Mouse (Mus musculus): ENCODE results near the gene Ipo9.

DNA sequence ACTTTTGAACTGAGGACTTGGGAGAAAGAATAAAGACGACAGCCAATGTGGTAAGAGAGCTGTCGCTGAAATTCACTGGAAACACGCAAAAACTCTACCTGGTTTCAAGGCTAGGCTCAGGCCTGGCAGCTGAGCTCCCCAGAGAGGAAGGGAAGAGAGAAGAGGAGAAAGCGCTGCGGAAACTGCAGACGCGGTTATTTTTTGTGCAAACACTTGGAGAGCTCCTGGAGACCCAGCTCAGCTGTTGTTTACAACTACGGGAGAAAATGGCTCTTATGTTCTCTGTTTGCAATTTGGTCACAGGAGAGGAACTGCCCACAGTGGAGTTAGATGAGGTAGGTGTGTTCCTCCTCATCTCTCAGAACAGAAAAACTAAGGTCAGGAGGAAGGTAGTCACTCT, 32.4 kb upstream of the Ipo9 start:
- no peak for TF ChIP-seq TAL1 (IDR thresholded peaks at IDR 0.05; ENCODE audit: low read length)
- TF ChIP-seq GATA1 (IDR thresholded peaks at IDR 0.05; ENCODE audit: low read length): no peak

All from erythroblast, embryonic 14.5 days (primary cell).